Mouse (Mus musculus) C2C12 (cell line): ENCODE data around the gene Nme9.

Experiments
- CEBPB ChIP-seq: IDR thresholded peaks from one replicate; pipeline ENCODE4 v1.6.1; 2011; ENCODE audit warnings: low read depth, mild to moderate bottlenecking, control low read depth, moderate library complexity
- CTCF ChIP-seq: IDR thresholded peaks from one replicate; pipeline ENCODE4 v1.5.1; 2011; ENCODE audit not compliant: control insufficient read depth, insufficient read depth, insufficient read length

- no peak for TF ChIP-seq CEBPB
- TF ChIP-seq CTCF: no peak
Observed at GRCm38 (mm10) chr9:99492634-99493200, 41.4 kb downstream of the Nme9 start.
